Mouse (Mus musculus) heart, postnatal 14 days (tissue): Measurements from ENCODE around the gene Hoxa6. TPM values are rescaled to one million over a fixed set of nuclear protein-coding genes. Genes with fewer than 3 reads are reported as not detected.

Experiments
- DNase-seq, 2 experiments: peaks; one replicate each; pipeline ENCODE4 v3.0.0; 2021 to 2022
- intact Hi-C: fragments of 180-260 bp; cut with DNase I; formaldehyde crosslinking; loops from one replicate; pipeline ENCODE4 v1.15.1; 2025
- total RNA-seq, 2 experiments: library from RNA; stranded (reverse); gene quantifications; 2 replicates each; pipeline ENCODE4 v1.2.3; 2021

Hoxa6 gene
- total RNA-seq, 2 experiments from 2014 or later: not detected

- intact Hi-C loops: no loop called here
- DNase-seq: no peak
These were observed 10.2 kb upstream of the Hoxa6 start for GRCm38 (mm10) chr6:52218643-52219215.

- intact Hi-C loops: no loop called here
- DNase-seq: no peak
These were observed 9.5 kb upstream of the Hoxa6 start for GRCm38 (mm10) chr6:52217895-52218642.

- DNase-seq: no peak
- intact Hi-C loops: no loop called here
These were observed 8.9 kb upstream of the Hoxa6 start for GRCm38 (mm10) chr6:52217459-52217768.

- intact Hi-C loops: no loop called here
- no peak for DNase-seq
These were observed 8.4 kb upstream of the Hoxa6 start for GRCm38 (mm10) chr6:52216691-52217458.

GRCm38 (mm10) chr6:52215771-52216535, 7.4 kb upstream of the Hoxa6 start:
- DNase-seq: no peak
- intact Hi-C loops: no loop called here

- intact Hi-C loops: no loop called here
- DNase-seq: no peak
These were observed 6.5 kb upstream of the Hoxa6 start for GRCm38 (mm10) chr6:52215070-52215469.

- intact Hi-C loops: no loop called here
- no peak for DNase-seq
These were observed 5.7 kb upstream of the Hoxa6 start for GRCm38 (mm10) chr6:52214271-52214670.

- DNase-seq: peak in 1 of 2 experiments; percentile 28
- intact Hi-C loops: no loop called here
These were observed 4.8 kb upstream of the Hoxa6 start, which contains the start of the genes Hoxa3 and Gm28308 for GRCm38 (mm10) chr6:52213119-52213986. Hoxa3 (minus strand) TSS chr6:52213336. Gm28308 (minus strand) TSS chr6:52213339.

GRCm38 (mm10) chr6:52212556-52213118, 4.1 kb upstream of the Hoxa6 start:
- intact Hi-C loops: no loop called here
- DNase-seq: peak in 1 of 2 experiments; percentile 4

- DNase-seq: peak in 1 of 2 experiments; percentile 6
- intact Hi-C loops: no loop called here
These were observed 3.4 kb upstream of the Hoxa6 start for GRCm38 (mm10) chr6:52211961-52212360.

- intact Hi-C loops: no loop called here
- DNase-seq: peak; percentile 79 to 87
These were observed 2.8 kb upstream of the Hoxa6 start for GRCm38 (mm10) chr6:52211170-52211935.

GRCm38 (mm10) chr6:52209685-52210046, 1.1 kb upstream of the Hoxa6 start:
- intact Hi-C loops: no loop called here
- no peak for DNase-seq

GRCm38 (mm10) chr6:52208868-52209684, 554 bp upstream of the Hoxa6 start:
- intact Hi-C loops: no loop called here
- peak in 1 of 2 experiments; percentile 4 for DNase-seq

GRCm38 (mm10) chr6:52207684-52207976, 892 bp downstream of the Hoxa6 start:
- DNase-seq: no peak
- intact Hi-C loops: no loop called here

GRCm38 (mm10) chr6:52206882-52207683, 1.4 kb downstream of the Hoxa6 start:
- no peak for DNase-seq
- intact Hi-C loops: no loop called here

- DNase-seq: peak in 1 of 2 experiments; percentile 3
- intact Hi-C loops: no loop called here
These were observed 2.6 kb downstream of the Hoxa6 start for GRCm38 (mm10) chr6:52205638-52206621.
